Mouse (Mus musculus): ENCODE results near the gene Aatf. TPM values are rescaled to one million over a fixed set of nuclear protein-coding genes. Genes with fewer than 3 reads are reported as not detected.
"Not testable (repeated sequence)": the region's sequence is repeated elsewhere in the genome, so short reads cannot be mapped to it uniquely, and the experiment has no call there.

Aatf gene
- polyA plus RNA-seq, 1 experiment from 2014 or later, result 56.4 TPM

GRCm38 (mm10) chr11:84413111-84413510 lies 100.2 kb downstream of the Aatf start:
- H3K9me3 ChIP-seq (replicated peaks), result no peaks in the 10 kb centered on the region
- H3K36me3 ChIP-seq, result no peaks in the 10 kb centered on the region
- DNase-seq (ENCODE audit: low spot score), result no peak
- H3K27ac ChIP-seq (replicated peaks), result peak overlapping the region; percentile 58
- H3K4me1 ChIP-seq, result peaks cover 32% of the 10 kb centered on the region
- no peak overlapping the region for H3K4me3 ChIP-seq
- H3K27me3 ChIP-seq (ENCODE audit: low read depth, poor library complexity, severe bottlenecking), result no peaks in the 10 kb centered on the region
- 69% methylated on average over 6 of the region's 6 CpGs for WGBS

GRCm38 (mm10) chr11:84412201-84412934 lies 101.0 kb downstream of the Aatf start:
- Histone ChIP-seq H3K27me3 (ENCODE audit: low read depth, poor library complexity, severe bottlenecking) (no peaks in the 10 kb centered on the region), H3K4me1 (peaks cover 32% of the 10 kb centered on the region), H3K36me3 (no peaks in the 10 kb centered on the region), H3K4me3 (no peak overlapping the region), H3K27ac (replicated peaks) (peak overlapping the region; percentile 52), H3K9me3 (replicated peaks) (no peaks in the 10 kb centered on the region)
- 74% methylated on average over 12 of the region's 12 CpGs for WGBS
- no peak for DNase-seq (ENCODE audit: low spot score)

- Histone ChIP-seq H3K4me3 (no peak overlapping the region), H3K36me3 (no peaks in the 10 kb centered on the region), H3K27me3 (ENCODE audit: low read depth, poor library complexity, severe bottlenecking) (no peaks in the 10 kb centered on the region), H3K9me3 (replicated peaks) (peaks cover 4% of the 10 kb centered on the region), H3K27ac (replicated peaks) (peak overlapping the region; percentile 25), H3K4me1 (peaks cover 32% of the 10 kb centered on the region)
- WGBS, result 74% methylated on average over 7 of the region's 7 CpGs
- DNase-seq (ENCODE audit: low spot score), result no peak
Measured at GRCm38 (mm10) chr11:84411642-84412018, 101.7 kb downstream of the Aatf start.

GRCm38 (mm10) chr11:84410879-84411641 lies 102.3 kb downstream of the Aatf start:
- DNase-seq (ENCODE audit: low spot score), result no peak
- no peaks in the 10 kb centered on the region for H3K36me3 ChIP-seq
- H3K4me3 ChIP-seq, result no peak overlapping the region
- peaks cover 10% of the 10 kb centered on the region for H3K9me3 ChIP-seq (replicated peaks)
- no peaks in the 10 kb centered on the region for H3K27me3 ChIP-seq (ENCODE audit: low read depth, poor library complexity, severe bottlenecking)
- peak overlapping the region; percentile 25 for H3K27ac ChIP-seq (replicated peaks)
- peaks cover 32% of the 10 kb centered on the region for H3K4me1 ChIP-seq
- WGBS, result 78% methylated on average over 7 of the region's 7 CpGs

- Histone ChIP-seq H3K27me3 (ENCODE audit: low read depth, poor library complexity, severe bottlenecking) (no peaks in the 10 kb centered on the region), H3K27ac (replicated peaks) (no peak overlapping the region), H3K9me3 (replicated peaks) (peaks cover 11% of the 10 kb centered on the region), H3K4me3 (no peak overlapping the region), H3K36me3 (no peaks in the 10 kb centered on the region), H3K4me1 (peaks cover 29% of the 10 kb centered on the region)
- no peak for DNase-seq (ENCODE audit: low spot score)
- 82% methylated on average over 4 of the region's 4 CpGs for WGBS
Measured at GRCm38 (mm10) chr11:84410383-84410782, 102.9 kb downstream of the Aatf start.

- 95% methylated on average over 4 of the region's 4 CpGs for WGBS
- Histone ChIP-seq H3K9me3 (replicated peaks) (peaks cover 11% of the 10 kb centered on the region), H3K4me3 (no peak overlapping the region), H3K27me3 (ENCODE audit: low read depth, poor library complexity, severe bottlenecking) (no peaks in the 10 kb centered on the region), H3K4me1 (peaks cover 16% of the 10 kb centered on the region), H3K36me3 (0 out of 2 replicates have a peak, but pooled peaks cover under 1% of the 10 kb centered on the region), H3K27ac (replicated peaks) (no peak overlapping the region)
- DNase-seq (ENCODE audit: low spot score), result no peak
Measured at GRCm38 (mm10) chr11:84406733-84407132, 106.6 kb downstream of the Aatf start.

- H3K27me3 ChIP-seq (ENCODE audit: low read depth, poor library complexity, severe bottlenecking), result no peaks in the 10 kb centered on the region
- DNase-seq (ENCODE audit: low spot score), result no peak
- 94% methylated on average over 1 of the region's 1 CpGs for WGBS
- no peak overlapping the region for H3K27ac ChIP-seq (replicated peaks)
- no peaks in the 10 kb centered on the region for H3K9me3 ChIP-seq (replicated peaks)
- H3K36me3 ChIP-seq, result peaks cover 69% of the 10 kb centered on the region
- no peaks in the 10 kb centered on the region for H3K4me1 ChIP-seq
- no peak overlapping the region for H3K4me3 ChIP-seq
Measured at GRCm38 (mm10) chr11:84395010-84395409, 118.3 kb downstream of the Aatf start.

GRCm38 (mm10) chr11:84393571-84393970 lies 119.8 kb downstream of the Aatf start:
- WGBS, result 84% methylated on average over 7 of the region's 7 CpGs
- Histone ChIP-seq H3K4me1 (peaks cover 6% of the 10 kb centered on the region; the same call in 1 of the 2 replicates), H3K27me3 (ENCODE audit: low read depth, poor library complexity, severe bottlenecking) (no peaks in the 10 kb centered on the region), H3K4me3 (no peak overlapping the region), H3K9me3 (replicated peaks) (no peaks in the 10 kb centered on the region), H3K36me3 (peaks cover 64% of the 10 kb centered on the region), H3K27ac (replicated peaks) (no peak overlapping the region)
- no peak for DNase-seq (ENCODE audit: low spot score)

GRCm38 (mm10) chr11:84392066-84392465 lies 121.3 kb downstream of the Aatf start:
- not testable (repeated sequence) for H3K9me3 ChIP-seq (replicated peaks)
- peaks cover 51% of the 10 kb centered on the region for H3K36me3 ChIP-seq
- WGBS, result 84% methylated on average over 7 of the region's 7 CpGs

GRCm38 (mm10) chr11:84391126-84391525 lies 122.2 kb downstream of the Aatf start:
- H3K4me1 ChIP-seq, result peaks cover 10% of the 10 kb centered on the region; the same call in 1 of the 2 replicates
- H3K27me3 ChIP-seq (ENCODE audit: low read depth, poor library complexity, severe bottlenecking), result no peaks in the 10 kb centered on the region
- H3K36me3 ChIP-seq, result peaks cover 47% of the 10 kb centered on the region
- H3K4me3 ChIP-seq, result no peak overlapping the region
- H3K9me3 ChIP-seq (replicated peaks), result no peaks in the 10 kb centered on the region
- no peak for DNase-seq (ENCODE audit: low spot score)
- WGBS, result 91% methylated on average over 8 of the region's 8 CpGs
- H3K27ac ChIP-seq (replicated peaks), result no peak overlapping the region

More at GRCm38 (mm10) chr11:84392066-84392465, 121.3 kb downstream of the Aatf start:
- DNase-seq (ENCODE audit: low spot score); H3K27ac ChIP-seq (replicated peaks); H3K4me3 ChIP-seq; H3K27me3 ChIP-seq (ENCODE audit: low read depth, poor library complexity, severe bottlenecking): not testable (repeated sequence)
- peaks cover 10% of the 10 kb centered on the region; the same call in 1 of the 2 replicates for H3K4me1 ChIP-seq

GRCm38 (mm10) chr11:84389332-84389731 lies 124.0 kb downstream of the Aatf start:
- Histone ChIP-seq H3K36me3 (peaks cover 42% of the 10 kb centered on the region), H3K4me1 (peaks cover 10% of the 10 kb centered on the region; the same call in 1 of the 2 replicates), H3K9me3 (replicated peaks) (no peaks in the 10 kb centered on the region), H3K27ac (replicated peaks) (no peak overlapping the region), H3K27me3 (ENCODE audit: low read depth, poor library complexity, severe bottlenecking) (no peaks in the 10 kb centered on the region), H3K4me3 (no peak overlapping the region)
- DNase-seq (ENCODE audit: low spot score), result no peak
- 90% methylated on average over 6 of the region's 6 CpGs for whole genome bisulfite sequencing

- no peak for DNase-seq (ENCODE audit: low spot score)
- H3K4me1 ChIP-seq, result peaks cover 29% of the 10 kb centered on the region
- H3K9me3 ChIP-seq (replicated peaks), result no peaks in the 10 kb centered on the region
- 77% methylated on average over 6 of the region's 6 CpGs for WGBS
- H3K36me3 ChIP-seq, result peaks cover 26% of the 10 kb centered on the region
- H3K27ac ChIP-seq (replicated peaks), result peak overlapping the region; percentile 9; the same call in 1 of the 2 replicates
- H3K4me3 ChIP-seq, result no peak overlapping the region
- H3K27me3 ChIP-seq (ENCODE audit: low read depth, poor library complexity, severe bottlenecking), result no peaks in the 10 kb centered on the region
Measured at GRCm38 (mm10) chr11:84383891-84384290, 129.4 kb downstream of the Aatf start.

GRCm38 (mm10) chr11:84382450-84382849 lies 130.9 kb downstream of the Aatf start:
- DNase-seq (ENCODE audit: low spot score), result no peak
- H3K36me3 ChIP-seq, result peaks cover 26% of the 10 kb centered on the region
- WGBS, result 57% methylated on average over 13 of the region's 13 CpGs

More at GRCm38 (mm10) chr11:84382450-84382849, 130.9 kb downstream of the Aatf start:
- Histone ChIP-seq H3K9me3 (replicated peaks) (no peaks in the 10 kb centered on the region), H3K4me1 (peaks cover 25% of the 10 kb centered on the region), H3K27me3 (ENCODE audit: low read depth, poor library complexity, severe bottlenecking) (no peaks in the 10 kb centered on the region), H3K4me3 (no peak overlapping the region), H3K27ac (replicated peaks) (0 out of 2 replicates have a peak overlapping the region, but pooled peaks have one; percentile 28)

Data from midbrain, embryonic 10.5 days (tissue).